Mouse (Mus musculus) bone marrow macrophage, adult 2 months (primary cell): Measurements from ENCODE around the gene Hnrnpf. TPM values are rescaled to one million over a fixed set of nuclear protein-coding genes. Genes with fewer than 3 reads are reported as not detected.

Source experiments
- H3K27ac ChIP-seq: 2 replicates; pipeline ENCODE4 v1.5.1; 2012; ENCODE audit warnings: low read depth, low read length; ENCODE audit not compliant: insufficient read depth
- H3K4me1 ChIP-seq: 2 replicates; pipeline ENCODE4 v1.6.1; 2012; ENCODE audit warnings: low read length; ENCODE audit not compliant: control insufficient read depth, insufficient read depth
- H3K4me3 ChIP-seq: 2 replicates; pipeline ENCODE4 v1.5.1; 2012; ENCODE audit warnings: mild to moderate bottlenecking, low read length, moderate library complexity; ENCODE audit not compliant: insufficient read depth
- CTCF ChIP-seq: IDR thresholded peaks from 2 replicates; pipeline ENCODE4 v1.5.1; 2012; ENCODE audit warnings: low read depth, mild to moderate bottlenecking, low read length, moderate library complexity
- POLR2A ChIP-seq: IDR thresholded peaks from 2 replicates; pipeline ENCODE4 v1.6.1; 2012; ENCODE audit warnings: mild to moderate bottlenecking, low read depth, low read length, borderline replicate concordance
- polyA plus RNA-seq: library from polyadenylated mRNA; stranded (reverse); fragments of >200 nt; gene quantifications from 2 replicates; pipeline ENCODE4 v1.2.4, GENCODE M21; 2012; ENCODE audit not compliant: missing spikeins, insufficient read depth, insufficient read length

The Hnrnpf gene
- polyA plus RNA-seq, 1 experiment: 355 TPM

DNA sequence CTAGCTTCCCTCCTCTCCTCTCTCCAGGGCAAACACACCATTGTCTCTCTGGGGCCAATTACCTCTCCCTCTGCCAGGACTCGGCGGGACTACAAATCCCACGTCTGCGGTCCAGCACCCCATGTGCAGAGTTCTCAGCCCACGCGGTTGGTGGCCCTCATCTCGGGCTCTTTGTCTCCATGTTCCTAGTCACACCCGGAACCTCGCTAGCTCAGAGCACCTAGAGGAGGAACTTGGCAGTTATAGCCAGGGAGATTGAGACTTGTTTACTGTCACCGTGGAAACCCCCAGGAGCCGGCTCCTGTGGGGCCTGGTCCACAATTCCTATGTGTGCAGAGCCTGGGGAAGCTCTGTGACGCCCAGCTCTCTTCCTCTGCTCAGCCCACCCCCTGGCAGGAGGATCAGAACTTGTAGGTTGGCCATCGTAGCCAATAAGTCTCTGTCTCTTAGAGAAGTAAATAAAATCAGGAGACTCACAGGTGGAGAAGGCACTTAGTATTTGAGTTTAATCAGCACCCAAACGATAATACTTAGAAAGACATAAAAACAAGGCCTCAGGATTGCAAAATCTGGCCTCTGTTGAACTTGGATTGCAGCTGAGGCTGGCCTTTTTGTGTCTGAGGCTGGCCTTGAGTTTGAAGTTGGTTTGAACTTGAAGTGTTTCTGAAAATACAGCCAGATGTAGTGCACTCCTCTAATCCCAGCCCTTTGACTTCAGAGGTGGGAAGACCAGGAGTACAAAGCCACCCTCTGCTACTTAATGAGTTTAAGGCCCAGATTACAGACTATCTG is 8.6 kb upstream of the Hnrnpf start:
- TF ChIP-seq POLR2A (no peak), CTCF (no peak)
- H3K27ac ChIP-seq: no peak overlapping the region
- no peak overlapping the region for H3K4me3 ChIP-seq
- peaks cover 6% of the 10 kb centered on the region for H3K4me1 ChIP-seq

DNA sequence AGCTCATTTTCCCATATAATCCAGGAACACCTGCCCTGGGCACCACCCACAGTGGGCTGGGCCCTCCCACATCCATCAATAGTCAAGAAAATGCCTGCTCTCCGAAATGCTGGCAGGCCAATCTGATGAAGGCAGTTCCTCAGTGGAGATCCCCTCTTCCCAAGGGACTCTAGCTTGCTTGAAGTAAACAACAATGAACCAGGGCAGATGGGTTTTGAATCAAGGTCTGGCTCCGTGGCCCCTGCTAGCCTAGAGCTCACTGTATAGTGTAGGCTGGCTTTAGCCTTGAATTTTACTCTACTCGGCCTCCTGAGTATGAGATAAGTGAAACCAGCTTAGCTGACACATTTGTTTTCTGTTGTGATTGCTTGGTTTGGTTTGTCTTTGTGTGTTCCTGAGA is 7.7 kb upstream of the Hnrnpf start:
- H3K4me3 ChIP-seq: no peak overlapping the region
- H3K4me1 ChIP-seq: peaks cover 6% of the 10 kb centered on the region
- TF ChIP-seq POLR2A: no peak
- no peak for TF ChIP-seq CTCF
- no peak overlapping the region for H3K27ac ChIP-seq

DNA sequence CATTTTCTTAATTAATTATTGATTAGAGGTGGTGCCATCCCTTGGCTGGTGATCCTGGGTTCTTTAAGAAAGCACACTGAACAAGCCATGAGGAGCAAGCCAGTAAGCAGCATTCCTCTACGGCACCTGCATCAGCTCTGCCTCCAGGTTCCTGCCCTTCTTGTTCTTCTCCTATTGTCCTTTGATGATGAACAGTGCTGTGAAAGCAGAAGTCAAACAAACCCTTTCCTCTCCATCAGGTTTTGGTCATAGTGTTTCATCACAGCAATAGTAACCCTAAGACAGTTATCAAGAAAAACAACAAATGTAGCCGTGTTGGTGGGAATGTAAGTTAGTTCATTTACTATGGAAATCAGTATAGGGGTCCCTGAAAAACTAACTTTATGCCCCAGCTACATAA is 6.7 kb upstream of the Hnrnpf start:
- Histone ChIP-seq H3K4me3 (no peak overlapping the region), H3K4me1 (peaks cover 6% of the 10 kb centered on the region)
- TF ChIP-seq POLR2A: no peak
- TF ChIP-seq CTCF: no peak

DNA sequence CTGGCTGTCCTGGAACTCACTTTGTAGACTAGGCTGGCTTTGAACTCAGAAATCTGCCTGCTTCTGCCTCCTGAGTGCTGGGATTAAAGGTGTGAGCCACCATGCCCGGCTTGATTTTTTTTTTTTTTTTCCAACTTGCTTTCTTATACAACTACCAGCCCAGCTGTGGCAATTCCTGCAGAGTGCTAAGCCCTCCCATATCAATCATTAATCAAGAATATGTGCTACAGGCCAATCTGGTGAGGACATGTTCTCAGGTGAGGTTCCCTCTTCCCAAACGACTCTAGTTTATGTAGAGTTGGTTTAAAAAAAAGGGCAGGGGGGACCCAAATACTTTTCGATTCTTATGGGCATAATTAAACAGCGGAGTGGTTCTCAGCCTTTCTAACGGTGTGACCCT is 2.3 kb upstream of the Hnrnpf start:
- Histone ChIP-seq H3K27ac (no peak overlapping the region), H3K4me3 (no peak overlapping the region), H3K4me1 (peaks cover 10% of the 10 kb centered on the region)
- TF ChIP-seq POLR2A (no peak), CTCF (no peak)

More for the DNA sequence above, 6.7 kb upstream of the Hnrnpf start:
- no peak overlapping the region for H3K27ac ChIP-seq

DNA sequence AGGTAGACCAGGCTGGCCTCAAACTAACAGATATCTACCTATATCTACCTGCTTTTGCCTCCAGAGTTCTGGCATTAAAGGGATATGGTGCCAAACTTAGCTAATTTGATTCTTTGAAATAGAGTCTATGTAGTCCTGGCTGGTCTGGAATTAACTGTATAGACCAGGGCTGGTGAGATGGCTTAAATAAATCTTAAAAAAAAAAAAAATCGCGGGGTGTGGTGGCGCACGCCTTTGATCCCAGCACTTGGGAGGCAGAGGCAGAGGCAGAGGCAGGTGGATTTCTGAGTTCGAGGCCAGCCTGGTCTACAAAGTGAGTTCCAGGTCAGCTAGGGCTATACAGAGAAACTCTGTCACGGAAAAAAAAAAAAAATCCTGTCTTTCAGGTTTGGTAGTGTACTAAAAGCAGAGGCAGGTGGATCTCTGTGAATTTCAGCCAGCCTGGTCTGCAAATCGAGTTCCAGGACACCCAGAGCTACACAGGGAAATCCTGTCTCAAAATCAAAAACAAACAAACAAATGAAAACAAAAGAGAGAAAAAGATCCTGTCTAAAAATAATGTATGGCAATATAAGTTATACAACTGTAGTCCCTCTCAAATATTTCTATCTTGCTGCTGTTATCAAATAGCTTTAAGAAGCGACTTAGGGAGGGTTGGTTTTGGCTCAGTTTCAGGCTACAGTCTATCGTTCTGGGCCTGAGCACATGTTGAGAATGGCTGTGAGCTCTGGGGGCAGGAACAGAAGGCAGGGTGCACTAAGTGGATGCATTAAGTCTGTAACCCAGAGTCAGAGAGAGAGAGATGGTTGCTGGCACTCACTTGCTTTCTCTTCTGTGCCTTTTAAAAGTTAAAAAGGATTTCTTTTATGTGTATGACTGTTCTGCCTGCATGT is 1.6 kb downstream of the Hnrnpf start:
- no peak for TF ChIP-seq POLR2A
- no peak for TF ChIP-seq CTCF
- H3K4me3 ChIP-seq: no peak overlapping the region
- no peak overlapping the region for H3K27ac ChIP-seq
- peaks cover 22% of the 10 kb centered on the region for H3K4me1 ChIP-seq

DNA sequence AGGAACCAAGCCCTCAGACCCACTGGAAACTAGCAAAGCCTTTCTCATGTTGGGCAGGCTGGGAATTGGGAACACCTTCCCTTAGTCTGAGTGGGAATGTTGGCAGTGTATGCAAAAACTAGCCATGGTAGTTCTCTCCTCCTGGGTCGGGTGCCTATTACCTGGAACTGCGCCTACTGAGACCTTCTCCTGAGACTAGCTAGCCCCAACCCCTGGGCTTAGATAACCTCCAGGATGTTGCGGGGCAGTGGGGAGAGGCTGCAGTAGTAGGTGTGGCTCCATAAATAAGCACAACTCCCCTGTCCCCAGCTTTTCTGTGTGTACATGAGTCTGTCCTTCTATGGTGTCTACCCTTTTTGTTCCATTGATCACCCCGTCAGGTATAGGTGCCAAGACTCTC is 2.4 kb downstream of the Hnrnpf start:
- Histone ChIP-seq H3K4me1 (peaks cover 22% of the 10 kb centered on the region), H3K4me3 (no peak overlapping the region), H3K27ac (no peak overlapping the region)
- TF ChIP-seq CTCF (no peak), POLR2A (no peak)

DNA sequence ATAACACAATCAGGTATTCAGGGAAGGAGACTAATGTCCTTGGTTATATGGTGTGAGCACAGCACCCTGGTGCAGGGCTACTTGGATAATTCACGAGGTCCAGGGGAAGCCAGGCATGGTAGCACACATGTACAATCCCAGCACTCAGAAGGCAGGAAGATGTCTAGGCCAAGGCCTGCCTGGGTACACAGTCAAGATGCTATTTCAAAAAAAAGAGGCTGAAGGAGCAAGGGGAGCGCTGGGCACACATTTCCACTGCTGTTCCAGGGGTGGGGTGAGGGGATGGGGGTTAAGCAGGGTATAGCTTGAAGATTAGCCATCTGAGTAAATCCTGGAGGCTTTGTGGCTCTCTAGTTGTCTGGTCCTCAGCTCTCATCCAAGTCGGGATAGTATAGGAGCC is 3.7 kb downstream of the Hnrnpf start:
- H3K4me1 ChIP-seq: peaks cover 22% of the 10 kb centered on the region
- no peak overlapping the region for H3K4me3 ChIP-seq
- TF ChIP-seq POLR2A: no peak
- no peak for TF ChIP-seq CTCF
- no peak overlapping the region for H3K27ac ChIP-seq

DNA sequence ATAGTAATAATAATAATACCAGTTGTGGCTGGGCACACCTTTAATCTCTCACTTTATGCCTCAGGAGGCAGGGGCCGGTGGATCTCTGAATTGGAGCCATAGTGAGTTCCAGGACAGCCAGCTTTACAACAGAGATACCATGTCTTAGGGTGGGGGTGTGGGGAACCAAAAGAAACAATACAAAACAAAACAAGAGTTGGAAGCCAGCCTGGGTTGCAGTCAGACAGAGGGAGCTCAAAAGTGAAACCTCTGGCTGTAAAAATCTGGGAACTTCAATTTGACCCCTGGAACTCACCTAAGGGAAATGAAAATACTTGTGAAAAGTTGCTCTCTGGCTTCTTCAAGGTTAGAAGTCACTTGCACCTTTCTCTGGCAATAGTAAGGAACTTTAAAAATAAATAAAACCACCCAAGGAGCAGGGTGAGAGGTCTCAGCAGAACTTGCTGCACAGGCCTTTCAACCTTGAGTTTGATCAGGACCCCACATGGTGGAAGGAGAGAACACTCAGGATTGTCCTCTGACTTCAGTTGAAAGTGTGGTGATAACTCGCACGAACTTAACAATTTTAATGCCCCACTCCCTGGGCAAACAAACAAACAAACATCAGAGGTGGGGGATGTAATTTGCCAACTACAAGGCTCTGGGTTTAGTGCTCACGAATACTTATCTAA is 5.3 kb downstream of the Hnrnpf start:
- H3K4me3 ChIP-seq: peak overlapping the region; percentile 94

DNA sequence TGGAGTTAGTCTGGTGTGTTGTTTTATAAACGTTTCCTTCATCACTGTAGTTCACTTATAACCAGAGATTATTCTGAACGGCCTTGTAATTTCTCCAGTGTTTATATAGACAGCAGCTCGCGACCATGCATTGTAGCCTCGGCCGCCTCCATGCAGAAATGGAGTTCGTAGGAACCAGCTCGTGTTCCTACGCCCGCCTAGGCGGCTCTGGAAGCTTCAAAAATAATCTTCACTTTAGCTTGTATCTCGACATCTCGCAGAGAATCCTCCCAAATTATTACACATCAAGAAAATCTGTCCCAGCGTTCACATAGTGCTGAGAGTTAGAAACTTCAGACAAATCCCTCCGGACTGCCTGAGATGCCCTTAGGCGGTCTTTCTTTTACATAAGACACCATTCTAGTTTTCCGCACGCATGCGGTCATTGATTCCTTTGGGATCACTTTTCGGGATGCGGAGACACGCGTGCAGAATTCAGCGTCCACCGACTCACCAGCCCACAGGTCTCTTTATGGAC is 5.9 kb downstream of the Hnrnpf start:
- TF ChIP-seq POLR2A (no peak), CTCF (no peak)
- Histone ChIP-seq H3K27ac (peak overlapping the region; percentile 86), H3K4me3 (peak overlapping the region; percentile 94), H3K4me1 (peaks cover 15% of the 10 kb centered on the region)

More for the DNA sequence above, 5.3 kb downstream of the Hnrnpf start:
- Histone ChIP-seq H3K4me1 (peaks cover 17% of the 10 kb centered on the region), H3K27ac (peak overlapping the region; percentile 86)
- TF ChIP-seq POLR2A: no peak
